Mouse (Mus musculus): ENCODE data around the gene Hist1h3c.

The Hist1h3c gene

GRCm38 (mm10) chr13:23745381-23746161 is at the start of gene Hist1h3c:
Hist1h3c (minus strand) TSS chr13:23745602.
- CTCF ChIA-PET, result no interaction called here

GRCm38 (mm10) chr13:23792520-23792919 is 47.1 kb upstream of the Hist1h3c start:
- CTCF ChIA-PET, result interaction anchor here (0.6 to 0.7 kb wide), 2 partner anchors 490 to 1109 kb away, joined by 3 read pairs; no protein-coding TSS in a partner anchor

GRCm38 (mm10) chr13:23779025-23779424 is 33.6 kb upstream of the Hist1h3c start:
- CTCF ChIA-PET, result no interaction called here

GRCm38 (mm10) chr13:23778339-23778738 is 32.9 kb upstream of the Hist1h3c start:
- CTCF ChIA-PET, result interaction anchor here (0.7 kb wide), 1 partner anchor 8 kb away, joined by 10 read pairs; no protein-coding TSS in a partner anchor

- CTCF ChIA-PET, result no interaction called here
These were observed 27.3 kb upstream of the Hist1h3c start for GRCm38 (mm10) chr13:23772561-23773313.

GRCm38 (mm10) chr13:23769613-23770012 is 24.2 kb upstream of the Hist1h3c start, which contains the start of gene Trim38:
Trim38 (plus strand) TSS chr13:23769913.
- CTCF ChIA-PET, result interaction anchor here (0.6 kb wide), 1 partner anchor 303 kb away, joined by 3 read pairs; no protein-coding TSS in a partner anchor

- CTCF ChIA-PET, result interaction anchor here (0.6 kb wide), 2 partner anchors 71 to 302 kb away, joined by 3 to 6 read pairs; no protein-coding TSS in a partner anchor
These were observed 23.5 kb upstream of the Hist1h3c start for GRCm38 (mm10) chr13:23768834-23769397.

- CTCF ChIA-PET, result no interaction called here
These were observed 21.4 kb upstream of the Hist1h3c start for GRCm38 (mm10) chr13:23766772-23767171.

- CTCF ChIA-PET, result interaction anchor here (0.5 to 0.6 kb wide), 2 partner anchors 31 to 1761 kb away, joined by 3 to 6 read pairs; no protein-coding TSS in a partner anchor
These were observed 19.7 kb upstream of the Hist1h3c start for GRCm38 (mm10) chr13:23765172-23765513.

- CTCF ChIA-PET, result interaction anchor here (0.5 to 0.6 kb wide), 3 partner anchors 32 to 1761 kb away, joined by 3 to 9 read pairs (median 6); no protein-coding TSS in a partner anchor
These were observed 19.1 kb upstream of the Hist1h3c start for GRCm38 (mm10) chr13:23764324-23765171.

- CTCF ChIA-PET, result interaction anchor here (0.6 kb wide), 2 partner anchors 51 to 148 kb away, joined by 3 to 9 read pairs; no protein-coding TSS in a partner anchor
These were observed 18.4 kb upstream of the Hist1h3c start, which contains the start of gene Hist1h1a for GRCm38 (mm10) chr13:23763586-23764323. Hist1h1a (plus strand) TSS chr13:23763666.

- CTCF ChIA-PET, result interaction anchor here (0.6 kb wide), 1 partner anchor 51 kb away, joined by 3 read pairs; no protein-coding TSS in a partner anchor
These were observed 17.8 kb upstream of the Hist1h3c start for GRCm38 (mm10) chr13:23763242-23763585.

- CTCF ChIA-PET, result interaction anchor here (0.5 to 0.8 kb wide), 3 partner anchors 12 to 827 kb away, joined by 3 to 4 read pairs (median 3); no protein-coding TSS in a partner anchor
These were observed 16.7 kb upstream of the Hist1h3c start, which contains the start of gene Hist1h3a for GRCm38 (mm10) chr13:23761871-23762821. Hist1h3a (minus strand) TSS chr13:23762386.

GRCm38 (mm10) chr13:23760972-23761864 is 15.8 kb upstream of the Hist1h3c start, which contains the start of gene Hist1h4a:
Hist1h4a (minus strand) TSS chr13:23761230.
- CTCF ChIA-PET, result no interaction called here

GRCm38 (mm10) chr13:23760240-23760971 is 15.0 kb upstream of the Hist1h3c start:
- CTCF ChIA-PET, result interaction anchor here (1.6 kb wide), 1 partner anchor 10 kb away, joined by 5 read pairs; the partner anchor contains the start of gene Hist1h2ab

GRCm38 (mm10) chr13:23759916-23760239 is 14.5 kb upstream of the Hist1h3c start:
- CTCF ChIA-PET, result interaction anchor here (1.6 kb wide), 1 partner anchor 9 kb away, joined by 5 read pairs; the partner anchor contains the start of gene Hist1h2ab

GRCm38 (mm10) chr13:23759251-23759771 is 13.9 kb upstream of the Hist1h3c start:
- CTCF ChIA-PET, result interaction anchor here (1.6 kb wide), 1 partner anchor 9 kb away, joined by 5 read pairs; the partner anchor contains the start of gene Hist1h2ab

Measured in spleen, embryonic (tissue).